9 mouse cellular contexts compared by ENCODE assay signal in genomic region chr17:8463482-8464128, GRCm38 (mm10). TPM values are rescaled to one million over a fixed set of nuclear protein-coding genes. Genes with fewer than 3 reads are reported as not detected.
DNase-seq lines count a peak whose midpoint lies in the region; ATAC-seq and TF ChIP-seq lines count a peak whose summit lies in the region.
"Had no signal": no experiment of that assay in that cellular context is flagged by ENCODE, and none has a peak within 500 bp of the region (broad histone marks: within the 10 kb centered on the region; RNA-seq: fewer than 3 reads in every experiment).

No protein-coding gene starts in this region.

- H3K27ac ChIP-seq in MEL (ENCODE audit: control insufficient read depth, low read depth, low read length), result no peak overlapping the region
- H3K27ac ChIP-seq in cerebellum, adult 2 months (ENCODE audit: insufficient read depth, low read length), result no peak overlapping the region
- H3K27ac ChIP-seq in limb, embryonic 12.5 days, result no peak overlapping the region

- no peaks in the 10 kb centered on the region for H3K36me3 ChIP-seq in MEL (ENCODE audit: control insufficient read depth in 1 of 2, insufficient read depth in 2 of 2, low read length in 2 of 2)
- H3K36me3 ChIP-seq in limb, embryonic 12.5 days, result no peaks in the 10 kb centered on the region

- H3K9ac ChIP-seq in MEL (ENCODE audit: control insufficient read depth, low read depth, low read length, poor library complexity, severe bottlenecking), result no peak overlapping the region
- H3K9ac ChIP-seq in limb, embryonic 12.5 days (replicated peaks), result no peak overlapping the region

- no peak for TF ChIP-seq EP300 in MEL (IDR thresholded peaks at IDR 0.05; ENCODE audit: low read depth in 1 of 2, low read length in 2 of 2)

- peak; percentile 86 to 93 (median 90) for TF ChIP-seq CTCF in MEL (IDR thresholded peaks at IDR 0.05 in 2 of 3, conservative IDR thresholded peaks at IDR 0.05 in 1 of 3; ENCODE audit: control insufficient read depth in 1 of 3, insufficient read depth in 1 of 3, low read depth in 2 of 3, low read length in 3 of 3, poor library complexity in 1 of 3, severe bottlenecking in 1 of 3)
- TF ChIP-seq CTCF in cerebellum, adult 2 months (IDR thresholded peaks at IDR 0.05; ENCODE audit: borderline replicate concordance, insufficient read depth, low read depth, low read length), result peak; percentile 95

- DNase-seq in 416B (ENCODE audit: low read depth), result peak; percentile 76
- DNase-seq in MEL (ENCODE audit: low read depth, low spot score), result peak; percentile 87
- DNase-seq in cerebellum, adult 2 months, result peak; percentile 66 to 75
- peak; percentile 11 to 55 for DNase-seq in kidney, adult 8-10 months
- DNase-seq in natural killer cell, adult 2 months (ENCODE audit: low spot score in 2 of 2), result peak; percentile 25 to 41
- DNase-seq in testis, postnatal 10 days (ENCODE audit: low spot score), result peak; percentile 72

- H3K9me3 ChIP-seq in MEL (replicated peaks; ENCODE audit: insufficient read depth, low read length), result no peaks in the 10 kb centered on the region
- no peaks in the 10 kb centered on the region for H3K9me3 ChIP-seq in limb, embryonic 12.5 days

- WGBS in cerebellum, adult 2 months, result 25% methylated on average over 9 of the region's 9 CpGs
- WGBS in limb, embryonic 12.5 days, result 24% methylated on average over 9 of the region's 9 CpGs

- TF ChIP-seq RAD21 in MEL (IDR thresholded peaks at IDR 0.05; ENCODE audit: low read depth, low read length), result peak; percentile 67

- ATAC-seq in frontal cortex, adult (ENCODE audit: low TSS enrichment), result peak; percentile 64; the same call in 1 of the 2 replicates
- 0 out of 2 replicates have a peak, but pooled peaks have one; percentile 34 for ATAC-seq in limb, embryonic 12.5 days (ENCODE audit: insufficient number of reproducible peaks, insufficient read depth, low FRiP score, low TSS enrichment, low read depth)

- no peak for TF ChIP-seq POLR2A in MEL (IDR thresholded peaks at IDR 0.05; ENCODE audit: control insufficient read depth in 1 of 2, insufficient read depth in 1 of 2, low read depth in 1 of 2, low read length in 2 of 2, poor library complexity in 1 of 2)
- TF ChIP-seq POLR2A in cerebellum, adult 2 months (IDR thresholded peaks at IDR 0.05; ENCODE audit: borderline replicate concordance, insufficient read depth, low read length), result no peak

- H3K79me2 ChIP-seq in MEL (ENCODE audit: control insufficient read depth, insufficient read depth, low read length, poor library complexity), result no peaks in the 10 kb centered on the region

- no peak overlapping the region for H3K4me2 ChIP-seq in limb, embryonic 12.5 days

- H3K4me3 ChIP-seq in MEL (ENCODE audit: control insufficient read depth in 1 of 2, insufficient read depth in 1 of 2, low read depth in 2 of 2, low read length in 2 of 2), result no peak overlapping the region
- no peak overlapping the region for H3K4me3 ChIP-seq in cerebellum, adult 2 months (replicated peaks; ENCODE audit: insufficient read depth, low read depth, low read length)
- no peak overlapping the region for H3K4me3 ChIP-seq in limb, embryonic 12.5 days (replicated peaks)

- peaks cover 6 to 14% of the 10 kb centered on the region in 2 experiments for H3K27me3 ChIP-seq in MEL (ENCODE audit: control insufficient read depth in 1 of 2, insufficient read depth in 2 of 2, low read length in 2 of 2)
- H3K27me3 ChIP-seq in cerebellum, adult 2 months (ENCODE audit: control insufficient read depth, insufficient read depth, low read length), result no peaks in the 10 kb centered on the region
- H3K27me3 ChIP-seq in limb, embryonic 12.5 days, result peaks cover 61% of the 10 kb centered on the region

- no peaks in the 10 kb centered on the region for H3K4me1 ChIP-seq in MEL (ENCODE audit: control insufficient read depth in 1 of 2, insufficient read depth in 2 of 2, low read length in 2 of 2)
- no peaks in the 10 kb centered on the region for H3K4me1 ChIP-seq in cerebellum, adult 2 months (ENCODE audit: control insufficient read depth, insufficient read depth, low read length)
- no peaks in the 10 kb centered on the region for H3K4me1 ChIP-seq in limb, embryonic 12.5 days (replicated peaks)

TF ChIP-seq in MEL, 35 proteins besides CTCF, POLR2A, EP300 and RAD21:
- TF ChIP-seq ELF1 (IDR thresholded peaks at IDR 0.05; ENCODE audit: low read depth, low read length) (no peak), USF2 (IDR thresholded peaks at IDR 0.05; ENCODE audit: borderline replicate concordance in 1 of 2, insufficient read depth in 1 of 2, low read depth in 1 of 2, low read length in 2 of 2) (no peak), TCF12 (IDR thresholded peaks at IDR 0.05; ENCODE audit: low read depth, low read length) (no peak), MAX (IDR thresholded peaks at IDR 0.05; ENCODE audit: low read length) (no peak), MXI1 (IDR thresholded peaks at IDR 0.05; ENCODE audit: low read depth, low read length) (no peak), SMC3 (IDR thresholded peaks at IDR 0.05; ENCODE audit: low read depth, low read length) (peak; percentile 80), BHLHE40 (IDR thresholded peaks at IDR 0.05; ENCODE audit: borderline replicate concordance, low read depth, low read length) (no peak), GABPA (IDR thresholded peaks at IDR 0.05; ENCODE audit: low read depth, low read length) (no peak), TBP (IDR thresholded peaks at IDR 0.05; ENCODE audit: low read depth, low read length) (no peak), CHD1 (IDR thresholded peaks at IDR 0.05; ENCODE audit: low read depth, low read length) (no peak), SIN3A (IDR thresholded peaks at IDR 0.05; ENCODE audit: low read length) (no peak), MAZ (IDR thresholded peaks at IDR 0.05; ENCODE audit: low read depth, low read length) (no peak), NRF1 (IDR thresholded peaks at IDR 0.05; ENCODE audit: insufficient read depth, low read depth, low read length, poor library complexity, severe bottlenecking) (no peak), ZMIZ1 (IDR thresholded peaks at IDR 0.05; ENCODE audit: low read depth, low read length) (no peak), USF1 (IDR thresholded peaks at IDR 0.05; ENCODE audit: low read depth, low read length) (no peak), GATA1 (IDR thresholded peaks at IDR 0.05; ENCODE audit: low read depth, low read length) (0 out of 2 replicates have a peak, but pooled peaks have one; percentile 5), POLR2AphosphoS2 (IDR thresholded peaks at IDR 0.05; ENCODE audit: low read length) (no peak), UBTF (IDR thresholded peaks at IDR 0.05; ENCODE audit: borderline replicate concordance, insufficient read depth, low read depth, low read length) (no peak), ZC3H11A (IDR thresholded peaks at IDR 0.05; ENCODE audit: low read depth, low read length) (peak; percentile 37), ZNF384 (IDR thresholded peaks at IDR 0.05; ENCODE audit: low read depth, low read length) (no peak)
TF ChIP-seq in MEL: peak in this region for 3.

RNA-seq across cellular contexts. Expression of gene T, which starts 29.4 kb away (rescaled TPM):
- not detected in 2 replicates for total RNA-seq in MEL (2012; rRNA removed)
- polyA plus RNA-seq in MEL (2012; ENCODE audit: insufficient read depth in 1 of 2, insufficient read length in 2 of 2, low read depth in 1 of 2, low replicate concordance in 2 of 2, missing spikeins in 1 of 2), result not detected
- polyA plus RNA-seq in cerebellum, adult 2 months (2012; rRNA removed), result 0.15 TPM in 1 of 2 replicates, not detected in the other
- 0.83 and 1.5 TPM in 2 replicates for polyA plus RNA-seq in limb, embryonic 12.5 days (2016; fragmentation: Nextera tagmentation; extraction: Ambion mirVana)
- polyA plus RNA-seq: gonadal fat pad, adult 2 months had no signal

Comparison
In these comparisons a context has a peak if more than half of its experiments do, and no peak if none do; other contexts are left out.
1. DNase-seq: peak in every context shown above with its lines; median percentile 87 in MEL; 76 in 416B; 72 in testis, postnatal 10 days; 70 in cerebellum, adult 2 months; 33 in kidney, adult 8-10 months; 33 in natural killer cell, adult 2 months.